Mouse (Mus musculus) embryonic fibroblast, embryonic 13.5 days (primary cell): ENCODE results near the gene Acot12. TPM values are rescaled to one million over a fixed set of nuclear protein-coding genes. Genes with fewer than 3 reads are reported as not detected.
A peak's percentile ranks its signal among the peaks of the same experiment; 100 is the strongest.

Experiments
- H3K27ac ChIP-seq: 2 replicates; pipeline ENCODE4 v1.5.1; 2012; ENCODE audit warnings: low read length, control low read depth, inconsistent platforms; ENCODE audit not compliant: insufficient read depth
- H3K4me1 ChIP-seq: 2 replicates; pipeline ENCODE4 v1.6.1; 2011; ENCODE audit warnings: low read length; ENCODE audit not compliant: control insufficient read depth, insufficient read depth
- H3K4me3 ChIP-seq: 2 replicates; pipeline ENCODE4 v1.5.1; 2011; ENCODE audit warnings: mild to moderate bottlenecking, control low read depth, low read length; ENCODE audit not compliant: insufficient read depth
- CTCF ChIP-seq: IDR thresholded peaks from 2 replicates; pipeline ENCODE4 v1.5.1; 2011; ENCODE audit warnings: mild to moderate bottlenecking, control low read depth, low read length, moderate library complexity, borderline replicate concordance; ENCODE audit not compliant: insufficient read depth
- POLR2A ChIP-seq: IDR thresholded peaks from 2 replicates; pipeline ENCODE4 v1.6.1; 2011; ENCODE audit warnings: low read depth, mild to moderate bottlenecking, control low read depth, low read length, moderate library complexity
- polyA plus RNA-seq: library from polyadenylated mRNA; stranded (reverse); fragments of >200 nt; gene quantifications from 2 replicates; pipeline ENCODE4 v1.2.4, GENCODE M21; 2011; ENCODE audit warnings: low read depth; ENCODE audit not compliant: missing spikeins, insufficient read length

Acot12 gene
- polyA plus RNA-seq, 1 experiment: not detected

DNA sequence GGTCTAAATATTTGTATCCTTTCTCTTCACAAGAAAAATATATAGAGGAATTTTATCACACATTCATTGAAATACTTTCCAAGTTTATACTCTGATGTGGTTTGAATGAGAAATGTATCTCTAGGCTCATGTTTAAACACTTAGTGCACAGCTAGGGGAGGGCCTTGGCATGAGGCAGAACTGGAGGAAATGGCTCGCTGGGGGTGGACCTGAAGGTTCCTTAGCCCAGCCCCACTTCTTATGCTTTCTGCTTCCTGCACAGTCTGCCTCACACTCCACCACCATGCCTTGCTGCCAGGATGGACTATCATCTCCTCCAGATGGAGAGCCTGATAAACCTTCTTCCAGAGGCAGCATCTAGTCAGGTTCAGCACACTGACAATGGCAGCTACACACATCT lies 50.7 kb downstream of the Acot12 start:
- no peaks in the 10 kb centered on the region for H3K4me1 ChIP-seq
- no peak overlapping the region for H3K27ac ChIP-seq
- H3K4me3 ChIP-seq: no peak overlapping the region
- TF ChIP-seq POLR2A (no peak), CTCF (no peak)

DNA sequence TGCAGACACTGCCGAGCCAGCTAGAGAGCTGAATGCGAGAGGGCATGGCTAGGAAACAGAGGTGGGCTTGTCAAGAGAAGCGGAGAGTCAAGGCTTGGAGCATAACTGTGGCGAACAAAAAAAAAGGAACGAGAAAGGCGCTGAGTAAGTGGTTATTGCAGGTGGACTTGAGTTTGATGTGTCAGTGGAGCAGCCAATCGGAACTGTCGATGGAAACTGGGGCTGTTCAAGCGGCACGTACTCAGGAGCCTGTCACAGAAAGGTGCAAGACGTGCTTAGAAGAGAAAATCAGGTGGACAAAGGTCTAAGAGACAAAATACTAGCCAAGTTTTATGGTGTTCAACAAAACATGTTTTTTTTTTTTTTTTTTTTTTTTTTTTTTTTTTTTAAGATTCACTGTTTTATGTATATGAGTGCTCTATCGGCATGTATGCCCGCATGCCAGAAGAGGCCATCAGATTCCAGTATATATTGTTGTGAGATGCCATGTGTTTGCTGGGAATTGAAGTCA lies 53.7 kb downstream of the Acot12 start:
- TF ChIP-seq POLR2A: no peak
- TF ChIP-seq CTCF: no peak
- H3K27ac ChIP-seq: no peak overlapping the region
- no peak overlapping the region for H3K4me3 ChIP-seq
- no peaks in the 10 kb centered on the region for H3K4me1 ChIP-seq

DNA sequence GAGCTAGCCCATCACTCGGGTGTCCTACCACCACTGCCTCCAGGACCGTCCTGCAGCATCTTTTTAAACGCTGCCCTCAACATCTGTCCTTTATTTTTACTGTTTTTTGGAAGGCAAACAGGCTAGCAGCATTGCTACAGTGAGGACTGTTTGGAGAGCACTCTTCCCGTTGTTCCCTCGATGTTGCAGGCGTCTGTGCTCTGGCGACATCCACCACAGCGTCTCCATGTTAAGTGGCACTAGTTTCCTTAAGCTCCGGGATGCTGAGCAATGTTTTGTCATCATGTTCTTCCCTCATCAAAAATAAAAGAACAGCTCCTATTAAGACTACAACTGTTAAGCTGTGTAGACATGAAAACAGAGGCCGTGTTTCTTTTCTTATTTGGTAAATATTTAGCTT lies 54.3 kb downstream of the Acot12 start:
- Histone ChIP-seq H3K4me1 (no peaks in the 10 kb centered on the region), H3K27ac (no peak overlapping the region), H3K4me3 (no peak overlapping the region)
- TF ChIP-seq POLR2A: no peak
- TF ChIP-seq CTCF: no peak

DNA sequence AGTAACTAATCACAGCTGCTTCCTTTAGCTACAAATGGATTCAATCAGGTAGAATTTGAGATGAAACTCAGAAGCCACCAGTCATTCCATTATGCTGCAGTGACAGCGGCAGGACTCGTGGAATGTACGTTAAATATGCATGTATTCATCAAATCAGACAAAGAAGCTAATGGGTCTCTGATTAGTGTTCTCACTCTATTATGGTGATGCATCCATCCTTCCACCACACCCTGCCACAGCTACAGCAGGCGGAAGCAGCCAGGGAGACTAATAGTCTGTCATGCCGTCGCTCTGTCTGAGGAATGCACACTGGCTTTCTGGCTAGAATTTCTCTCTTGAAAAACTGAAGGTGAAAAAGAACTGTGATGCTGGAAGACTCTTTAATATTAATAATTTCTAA lies 54.7 kb downstream of the Acot12 start:
- Histone ChIP-seq H3K4me3 (no peak overlapping the region), H3K27ac (no peak overlapping the region), H3K4me1 (no peaks in the 10 kb centered on the region)
- TF ChIP-seq CTCF: no peak
- TF ChIP-seq POLR2A: no peak

DNA sequence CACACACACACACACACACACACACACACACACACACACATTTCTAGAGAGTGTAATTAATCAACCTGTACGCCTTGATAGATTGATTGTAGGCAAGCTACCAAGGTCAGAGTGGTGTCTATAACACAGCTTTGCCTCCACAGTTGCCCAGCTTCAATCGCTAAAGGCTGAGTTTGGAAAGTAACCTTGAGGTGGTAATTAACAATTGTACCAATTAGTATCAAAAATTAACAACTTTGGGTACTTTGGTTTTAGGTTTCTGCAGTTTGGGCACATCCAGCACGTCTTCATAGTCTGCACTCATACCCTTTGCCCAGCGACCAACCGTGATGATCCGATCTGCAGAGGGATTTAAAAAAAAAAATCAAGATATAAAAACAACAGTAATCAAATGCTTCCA lies 55.6 kb downstream of the Acot12 start:
- TF ChIP-seq POLR2A: no peak
- TF ChIP-seq CTCF: no peak
- no peak overlapping the region for H3K27ac ChIP-seq
- no peaks in the 10 kb centered on the region for H3K4me1 ChIP-seq
- H3K4me3 ChIP-seq: no peak overlapping the region

DNA sequence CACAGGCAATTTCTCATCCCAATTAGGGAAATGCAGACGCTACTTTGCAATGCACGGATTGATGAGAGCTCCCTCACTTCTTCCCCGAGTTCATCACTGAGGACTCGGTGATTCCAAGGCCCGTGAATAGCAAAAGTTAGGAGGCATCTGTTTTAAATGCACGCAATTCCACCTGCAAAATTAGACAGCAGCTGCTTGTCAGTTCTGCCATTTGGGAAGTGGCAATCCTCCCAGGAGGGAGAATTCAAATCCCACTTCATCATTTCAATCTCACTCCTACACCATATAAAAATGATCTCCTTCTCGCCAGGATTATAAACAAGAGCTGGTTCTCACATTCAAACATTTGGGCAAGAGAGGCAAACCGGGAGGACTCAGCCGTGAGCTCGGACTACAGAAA lies 56.1 kb downstream of the Acot12 start:
- TF ChIP-seq POLR2A (no peak), CTCF (no peak)

DNA sequence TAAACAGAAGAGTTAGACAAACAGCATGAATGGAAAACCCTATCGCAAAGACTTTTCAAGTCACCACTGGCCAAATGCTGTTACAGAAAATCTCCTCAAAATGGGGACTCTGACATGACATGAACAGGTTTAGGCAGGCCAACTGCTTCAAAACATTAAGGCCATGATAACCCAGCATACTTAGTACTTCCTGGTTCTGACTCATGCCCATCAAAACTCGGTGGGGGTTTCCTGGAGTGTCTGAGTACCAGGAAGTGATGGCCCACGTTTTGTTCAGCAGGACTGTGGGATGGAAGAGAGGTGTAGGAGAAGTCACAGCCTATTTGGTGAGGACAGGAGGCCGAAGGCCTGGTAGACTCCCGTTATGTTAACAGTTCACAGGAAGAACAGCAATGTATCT lies 60.4 kb downstream of the Acot12 start:
- Histone ChIP-seq H3K4me3 (no peak overlapping the region), H3K27ac (no peak overlapping the region), H3K4me1 (no peaks in the 10 kb centered on the region; the same call in 1 of the 2 replicates)
- no peak for TF ChIP-seq POLR2A
- TF ChIP-seq CTCF: no peak

More for the DNA sequence above, 56.1 kb downstream of the Acot12 start:
- Histone ChIP-seq H3K27ac (no peak overlapping the region), H3K4me3 (no peak overlapping the region), H3K4me1 (no peaks in the 10 kb centered on the region)

DNA sequence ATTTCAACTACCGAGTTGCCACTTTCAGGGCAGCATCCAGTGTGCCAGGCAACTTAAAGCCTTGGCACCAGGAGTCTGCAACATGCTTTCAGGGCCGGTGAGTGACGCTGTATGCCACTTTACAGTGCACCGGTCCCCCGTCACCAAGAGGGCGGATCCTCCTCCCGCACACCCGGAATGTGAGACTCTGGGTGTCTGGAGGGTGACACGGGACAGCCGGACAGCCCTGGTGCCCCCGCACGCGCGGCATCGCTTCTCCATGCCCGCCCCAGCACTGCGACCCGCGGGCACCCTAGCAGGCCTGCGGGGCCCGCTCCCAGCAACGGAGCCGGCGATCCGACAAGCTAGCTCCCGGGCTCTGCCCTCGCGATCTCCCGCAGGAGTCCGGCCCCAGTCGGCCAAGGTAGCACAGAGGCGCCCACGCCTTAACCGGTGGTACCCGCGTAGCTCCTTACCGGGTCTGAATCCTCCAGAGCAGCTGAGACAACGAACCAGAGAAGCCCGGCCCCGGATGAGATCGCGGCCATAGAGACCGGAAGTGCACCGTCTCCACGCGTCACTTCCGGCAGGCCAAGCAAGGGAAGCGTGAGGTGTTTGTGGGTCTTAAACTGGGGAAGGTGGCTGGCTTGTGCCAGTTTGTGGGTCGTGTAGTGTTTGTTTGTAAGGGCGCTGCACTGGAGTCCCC lies 66.0 kb downstream of the Acot12 start, which contains the start of gene Zcchc9:
Zcchc9 (minus strand) TSS at position 551 of the 685 bp plus-strand sequence.
- TF ChIP-seq POLR2A (peak; percentile 94), CTCF (peak; percentile 14; the same call in 1 of the 2 replicates)
- Histone ChIP-seq H3K4me3 (peak within 1 kb of the TSS; percentile 59), H3K27ac (peak within 1 kb of the TSS; percentile 72), H3K4me1 (no peaks in the 10 kb centered on the region; the same call in 1 of the 2 replicates)

DNA sequence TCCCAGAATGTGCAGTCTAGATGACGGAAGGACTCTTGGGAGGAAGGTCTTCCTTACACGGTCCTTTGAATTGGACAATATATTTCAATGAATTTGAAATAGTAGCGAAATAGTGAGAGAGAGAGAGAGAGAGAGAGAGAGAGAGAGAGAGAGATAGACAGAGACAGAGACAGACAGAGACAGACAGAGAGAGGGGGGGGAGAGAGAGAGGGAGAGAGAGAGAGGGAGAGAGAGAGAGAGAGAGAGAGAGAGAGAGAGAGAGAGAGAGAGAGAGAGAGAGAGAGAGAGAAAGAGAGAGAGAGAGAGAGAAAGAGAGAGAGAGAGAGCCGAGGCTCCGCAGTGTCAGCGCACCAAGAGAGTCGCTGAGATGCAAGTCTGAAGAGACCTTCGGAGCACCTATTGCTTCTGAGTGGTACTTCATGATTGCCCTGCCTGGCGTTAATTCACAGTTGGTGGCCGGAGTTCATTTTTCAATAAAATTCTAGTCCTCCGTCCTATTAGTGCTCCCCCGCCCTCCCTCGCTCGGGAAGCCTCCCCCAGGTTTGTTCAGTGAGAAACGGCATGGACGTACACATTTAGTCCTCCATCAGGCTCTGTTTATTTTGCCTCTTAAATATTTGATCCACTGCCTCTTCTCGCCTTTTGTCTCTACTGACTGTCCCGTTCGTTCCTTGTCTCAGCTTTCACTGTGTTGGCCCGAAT lies 66.7 kb downstream of the Acot12 start:
- no peak for TF ChIP-seq CTCF
- no peak for TF ChIP-seq POLR2A
- Histone ChIP-seq H3K4me3 (peak overlapping the region; percentile 59), H3K27ac (no peak overlapping the region; the same call in 1 of the 2 replicates), H3K4me1 (no peaks in the 10 kb centered on the region; the same call in 1 of the 2 replicates)

DNA sequence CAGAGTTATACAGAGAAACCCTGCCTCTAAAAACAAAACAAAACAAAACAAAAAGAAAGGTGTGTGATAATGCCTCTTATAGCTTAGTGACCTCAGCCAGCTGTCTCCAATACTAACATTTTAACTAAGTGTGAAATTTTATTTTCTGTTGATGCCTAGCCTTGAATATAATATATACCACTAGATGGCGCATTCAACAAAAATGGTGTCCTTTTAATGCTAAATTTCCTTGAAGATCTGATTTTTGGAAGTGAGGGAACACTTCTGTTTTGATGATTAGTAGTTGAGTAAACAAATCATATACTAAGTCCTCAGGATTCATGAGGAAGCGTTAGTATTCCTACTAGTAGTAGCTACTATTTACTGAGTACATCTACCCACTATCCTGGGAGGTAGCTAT lies 68.2 kb downstream of the Acot12 start:
- Histone ChIP-seq H3K4me1 (no peaks in the 10 kb centered on the region; the same call in 1 of the 2 replicates), H3K27ac (no peak overlapping the region), H3K4me3 (no peak overlapping the region)
- TF ChIP-seq CTCF: no peak
- no peak for TF ChIP-seq POLR2A
